Mouse (Mus musculus) myocyte (in vitro differentiated cells): ENCODE measurements around the gene Slc30a7.

ENCODE experiments used
- CEBPB ChIP-seq: IDR thresholded peaks from 2 replicates; pipeline ENCODE4 v1.6.1; 2011; ENCODE audit warnings: mild to moderate bottlenecking, moderate library complexity; ENCODE audit not compliant: poor library complexity, insufficient read depth, severe bottlenecking
- E2F4 ChIP-seq: IDR thresholded peaks from one replicate; pipeline ENCODE4 v1.6.1; 2011; ENCODE audit warnings: mild to moderate bottlenecking, control low read depth, moderate library complexity; ENCODE audit not compliant: insufficient read depth
- MAX ChIP-seq: IDR thresholded peaks from one replicate; pipeline ENCODE4 v1.6.1; 2011; ENCODE audit warnings: low read depth, mild to moderate bottlenecking, control low read depth
- POLR2A ChIP-seq: IDR thresholded peaks from one replicate; pipeline ENCODE4 v1.6.1; 2011; ENCODE audit warnings: low read depth, mild to moderate bottlenecking, control low read depth, moderate library complexity; ENCODE audit not compliant: insufficient read length
- POLR2AphosphoS2 ChIP-seq: IDR thresholded peaks from one replicate; pipeline ENCODE4 v1.6.1; 2011; ENCODE audit warnings: low read depth, control low read depth; ENCODE audit not compliant: insufficient read length
- USF1 ChIP-seq: IDR thresholded peaks from one replicate; pipeline ENCODE4 v1.6.1; 2011; ENCODE audit warnings: low read depth, mild to moderate bottlenecking, control low read depth, moderate library complexity

- TF ChIP-seq POLR2A (no peak), CEBPB (no peak), MAX (no peak), USF1 (no peak), POLR2AphosphoS2 (no peak), E2F4 (no peak)
Observed at GRCm38 (mm10) chr3:116018606-116019005, 11.4 kb upstream of the Slc30a7 start.
